Mouse (Mus musculus) forebrain, embryonic 11.5 days (tissue): ENCODE measurements around the gene Ptgir. TPM values are rescaled to one million over a fixed set of nuclear protein-coding genes. Genes with fewer than 3 reads are reported as not detected.
A peak's percentile ranks its signal among the peaks of the same experiment; 100 is the strongest.

Experiments
- ATAC-seq: fragments of 200-750 bp; cut with Nextera tagmentation; replicated peaks from 2 replicates; pipeline ENCODE4 v1.8.0; 2017; ENCODE audit warnings: moderate TSS enrichment; ENCODE audit not compliant: low FRiP score
- DNase-seq: peaks from one replicate; pipeline ENCODE4 v3.0.0-alpha.2; 2017; ENCODE audit warnings: low spot score
- H3K27ac ChIP-seq: fragments of 300-500 bp; sonication (generic); 2 replicates; pipeline ENCODE4 v1.5.1; 2014; ENCODE audit warnings: low read depth, low read length
- H3K27me3 ChIP-seq: fragments of 300-500 bp; sonication (generic); 2 replicates; pipeline ENCODE4 v1.6.1; 2014; ENCODE audit warnings: mild to moderate bottlenecking, low read length, mixed read lengths; ENCODE audit not compliant: control insufficient read depth, insufficient read depth
- H3K36me3 ChIP-seq: fragments of 300-500 bp; sonication (generic); 2 replicates; pipeline ENCODE4 v1.6.1; 2014; ENCODE audit warnings: mild to moderate bottlenecking, low read length, moderate library complexity, mixed read lengths; ENCODE audit not compliant: control insufficient read depth, insufficient read depth
- H3K4me1 ChIP-seq: fragments of 300-500 bp; sonication (generic); replicated peaks from 2 replicates; pipeline ENCODE4 v1.6.1; 2014; ENCODE audit warnings: low read length, mixed read lengths; ENCODE audit not compliant: control insufficient read depth, insufficient read depth
- H3K4me2 ChIP-seq: fragments of 300-500 bp; sonication (generic); 2 replicates; pipeline ENCODE4 v1.6.1; 2014; ENCODE audit warnings: low read depth, mild to moderate bottlenecking, low read length, moderate library complexity, mixed read lengths; ENCODE audit not compliant: severe bottlenecking
- H3K4me3 ChIP-seq: fragments of 300-500 bp; sonication (generic); 2 replicates; pipeline ENCODE4 v1.5.1; 2014; ENCODE audit warnings: low read depth, low read length
- H3K9ac ChIP-seq: fragments of 300-500 bp; sonication (generic); 2 replicates; pipeline ENCODE4 v1.6.1; 2014; ENCODE audit warnings: low read length
- H3K9me3 ChIP-seq: fragments of 300-500 bp; sonication (generic); 2 replicates; pipeline ENCODE4 v1.6.1; 2016; ENCODE audit warnings: low read length, mixed read lengths; ENCODE audit not compliant: control insufficient read depth
- WGBS: fragments of 180-500 bp; shearing (Covaris S2); extraction: QIAGEN DNeasy Blood & Tissue Kit; methylation state at CpG from one replicate; pipeline ENCODE4 v1.1.7; 2014; 5-methylcytosine and 5-hydroxymethylcytosine counted together
- polyA plus RNA-seq: library from polyadenylated mRNA; unstranded; fragments of >200 nt; fragmentation: Nextera tagmentation; extraction: Ambion mirVana; gene quantifications from 2 replicates; pipeline ENCODE4 v1.2.1, GENCODE M21; 2014

Gene Ptgir
- polyA plus RNA-seq, 1 experiment from 2014 or later, result 0.39 TPM

- Histone ChIP-seq H3K4me2 (no peak overlapping the region), H3K27me3 (peaks cover 30% of the 10 kb centered on the region), H3K9me3 (peaks cover 7% of the 10 kb centered on the region), H3K36me3 (peaks cover 3% of the 10 kb centered on the region; the same call in 1 of the 2 replicates), H3K9ac (no peak overlapping the region), H3K27ac (no peak overlapping the region), H3K4me3 (no peak overlapping the region), H3K4me1 (peaks cover 14% of the 10 kb centered on the region)
- 61% methylated on average over 4 of the region's 4 CpGs for WGBS
- ATAC-seq, result no peak
- DNase-seq, result no peak
Measured at GRCm38 (mm10) chr7:16884334-16884733, 22.0 kb upstream of the Ptgir start.

GRCm38 (mm10) chr7:16885271-16885776 is 21.0 kb upstream of the Ptgir start:
- H3K4me1 ChIP-seq, result peaks cover 10% of the 10 kb centered on the region; the same call in 1 of the 2 replicates
- no peak overlapping the region for H3K27ac ChIP-seq
- DNase-seq, result peak; percentile 65
- H3K4me2 ChIP-seq, result peak overlapping the region; percentile 26; the same call in 1 of the 2 replicates
- no peak overlapping the region; the same call in 1 of the 2 replicates for H3K9ac ChIP-seq
- peak; percentile 60; the same call in 1 of the 2 replicates for ATAC-seq
- peaks cover 7% of the 10 kb centered on the region for H3K9me3 ChIP-seq
- peaks cover 31% of the 10 kb centered on the region for H3K27me3 ChIP-seq
- H3K4me3 ChIP-seq, result peak overlapping the region; percentile 21
- 11% methylated on average over 69 of the region's 95 CpGs for WGBS
- peaks cover 3% of the 10 kb centered on the region; the same call in 1 of the 2 replicates for H3K36me3 ChIP-seq

GRCm38 (mm10) chr7:16885905-16886304 is 20.4 kb upstream of the Ptgir start:
- no peak for DNase-seq
- H3K9ac ChIP-seq, result no peak overlapping the region
- H3K9me3 ChIP-seq, result peaks cover 7% of the 10 kb centered on the region
- peaks cover 35% of the 10 kb centered on the region for H3K27me3 ChIP-seq
- H3K4me1 ChIP-seq, result peaks cover 7% of the 10 kb centered on the region; the same call in 1 of the 2 replicates
- no peak overlapping the region for H3K4me2 ChIP-seq
- H3K36me3 ChIP-seq, result peaks cover 3% of the 10 kb centered on the region; the same call in 1 of the 2 replicates
- no peak overlapping the region for H3K27ac ChIP-seq
- 40% methylated on average over 59 of the region's 59 CpGs for WGBS
- H3K4me3 ChIP-seq, result peak overlapping the region; percentile 21; the same call in 1 of the 2 replicates
- ATAC-seq, result no peak

GRCm38 (mm10) chr7:16890536-16890935 is 15.8 kb upstream of the Ptgir start:
- Histone ChIP-seq H3K4me1 (peaks cover 24% of the 10 kb centered on the region), H3K9ac (peak overlapping the region; percentile 39), H3K27me3 (peaks cover 42% of the 10 kb centered on the region), H3K9me3 (peaks cover 6% of the 10 kb centered on the region), H3K4me2 (peak overlapping the region; percentile 46), H3K4me3 (no peak overlapping the region), H3K27ac (no peak overlapping the region), H3K36me3 (peaks cover 3% of the 10 kb centered on the region; the same call in 1 of the 2 replicates)
- DNase-seq (no peak), ATAC-seq (no peak)
- WGBS, result 36% methylated on average over 6 of the region's 6 CpGs

GRCm38 (mm10) chr7:16890944-16891343 is 15.3 kb upstream of the Ptgir start:
- Histone ChIP-seq H3K9ac (peak overlapping the region; percentile 39), H3K4me3 (peak overlapping the region; percentile 15; the same call in 1 of the 2 replicates), H3K36me3 (peaks cover 2% of the 10 kb centered on the region; the same call in 1 of the 2 replicates), H3K4me2 (peak overlapping the region; percentile 46), H3K4me1 (peaks cover 24% of the 10 kb centered on the region), H3K9me3 (peaks cover 2% of the 10 kb centered on the region; the same call in 1 of the 2 replicates), H3K27ac (no peak overlapping the region), H3K27me3 (peaks cover 38% of the 10 kb centered on the region)
- DNase-seq (peak; percentile 85), ATAC-seq (no peak)
- WGBS, result under 1% methylated on average over 23 of the region's 23 CpGs

GRCm38 (mm10) chr7:16891641-16892351 is 14.5 kb upstream of the Ptgir start, which contains the start of gene Gng8:
TSS of gene Gng8 (plus strand) at chr7:16891786.
- ATAC-seq, result peak; percentile 75

GRCm38 (mm10) chr7:16892352-16892730 is 13.9 kb upstream of the Ptgir start:
- Histone ChIP-seq H3K4me2 (peak overlapping the region; percentile 46; the same call in 1 of the 2 replicates), H3K27me3 (peaks cover 28% of the 10 kb centered on the region), H3K9me3 (no peaks in the 10 kb centered on the region), H3K9ac (no peak overlapping the region; the same call in 1 of the 2 replicates), H3K27ac (no peak overlapping the region), H3K36me3 (no peaks in the 10 kb centered on the region), H3K4me1 (peaks cover 24% of the 10 kb centered on the region), H3K4me3 (no peak overlapping the region)
- DNase-seq (no peak), ATAC-seq (peak; percentile 1; the same call in 1 of the 2 replicates)
- WGBS, result 47% methylated on average over 9 of the region's 9 CpGs

More at GRCm38 (mm10) chr7:16891641-16892351, 14.5 kb upstream of the Ptgir start, which contains the start of gene Gng8:
- peak; percentile 91 for DNase-seq
- Histone ChIP-seq H3K4me3 (peak within 1 kb of the TSS; percentile 15), H3K9ac (peak within 1 kb of the TSS; percentile 39), H3K4me1 (peaks cover 24% of the 10 kb centered on the region), H3K27me3 (peaks cover 29% of the 10 kb centered on the region), H3K4me2 (peak within 1 kb of the TSS; percentile 46), H3K27ac (peak within 1 kb of the TSS; percentile 15; the same call in 1 of the 2 replicates), H3K36me3 (no peaks in the 10 kb centered on the region), H3K9me3 (no peaks in the 10 kb centered on the region)
- WGBS, result 0% methylated on average over 30 of the region's 30 CpGs

- Histone ChIP-seq H3K4me1 (peaks cover 24% of the 10 kb centered on the region), H3K9ac (no peak overlapping the region), H3K4me3 (no peak overlapping the region), H3K27ac (no peak overlapping the region), H3K36me3 (no peaks in the 10 kb centered on the region), H3K9me3 (no peaks in the 10 kb centered on the region), H3K27me3 (peaks cover 28% of the 10 kb centered on the region), H3K4me2 (peak overlapping the region; percentile 27)
- 3% methylated on average over 6 of the region's 6 CpGs for WGBS
- DNase-seq (no peak), ATAC-seq (no peak)
Measured at GRCm38 (mm10) chr7:16893612-16894011, 12.7 kb upstream of the Ptgir start.
